Mouse (Mus musculus) thymus, postnatal 10 days (tissue): ENCODE measurements at regions not wholly inside any gene's neighbourhood (a gene's known extent, or its start where the extent isn't known, plus 50 kb on each side); places are given as distances from the start of the nearest gene placed in this dataset.

Experiments used
- DNase-seq, 2 experiments: peaks; one replicate each; pipeline ENCODE4 v3.0.0; 2021; ENCODE audit warnings: low spot score in 2 of 2

GRCm38 (mm10) chr8:103880431-103881145 is 220.8 kb upstream of the Cdh5 start:
- no peak for DNase-seq

- no peak for DNase-seq
Measured at GRCm38 (mm10) chr8:103881146-103881486, 220.3 kb upstream of the Cdh5 start.

- no peak for DNase-seq
Measured at GRCm38 (mm10) chr8:103884873-103885780, 216.3 kb upstream of the Cdh5 start.

- DNase-seq, result no peak
Measured at GRCm38 (mm10) chr8:103894589-103894988, 206.8 kb upstream of the Cdh5 start.

- DNase-seq, result no peak
Measured at GRCm38 (mm10) chr8:103895132-103895531, 206.3 kb upstream of the Cdh5 start.

GRCm38 (mm10) chr8:103897463-103897862 is 204.0 kb upstream of the Cdh5 start:
- DNase-seq, result no peak

GRCm38 (mm10) chr8:103902516-103902915 is 198.9 kb upstream of the Cdh5 start:
- DNase-seq, result no peak

- DNase-seq, result no peak
Measured at GRCm38 (mm10) chr8:103903635-103904034, 197.8 kb upstream of the Cdh5 start.

- DNase-seq, result no peak
Measured at GRCm38 (mm10) chr8:103907662-103908061, 193.8 kb upstream of the Cdh5 start.

- no peak for DNase-seq
Measured at GRCm38 (mm10) chr8:103911287-103912015, 190.0 kb upstream of the Cdh5 start.

- no peak for DNase-seq
Measured at GRCm38 (mm10) chr8:103912983-103913926, 188.2 kb upstream of the Cdh5 start.

GRCm38 (mm10) chr8:103913927-103914640 is 187.3 kb upstream of the Cdh5 start:
- no peak for DNase-seq

- no peak for DNase-seq
Measured at GRCm38 (mm10) chr8:103919324-103919723, 182.1 kb upstream of the Cdh5 start.

GRCm38 (mm10) chr8:103921621-103922020 is 179.8 kb upstream of the Cdh5 start:
- no peak for DNase-seq

GRCm38 (mm10) chr8:103922746-103923145 is 178.7 kb upstream of the Cdh5 start:
- DNase-seq, result no peak

GRCm38 (mm10) chr8:103932681-103933080 is 168.7 kb upstream of the Cdh5 start:
- DNase-seq, result no peak

GRCm38 (mm10) chr8:103936491-103936890 is 164.9 kb upstream of the Cdh5 start:
- DNase-seq, result no peak

GRCm38 (mm10) chr8:103938283-103939230 is 162.9 kb upstream of the Cdh5 start:
- DNase-seq, result no peak

GRCm38 (mm10) chr8:103940958-103941532 is 160.4 kb upstream of the Cdh5 start:
- no peak for DNase-seq
